Mouse (Mus musculus) kidney, embryonic 16.5 days (tissue): Measurements from ENCODE around the gene Casc1. TPM values are rescaled to one million over a fixed set of nuclear protein-coding genes. Genes with fewer than 3 reads are reported as not detected.

ENCODE experiments used
- ATAC-seq: fragments of 200-750 bp; cut with Nextera tagmentation; 2 replicates; pipeline ENCODE4 v1.8.0; 2017; ENCODE audit warnings: moderate TSS enrichment; ENCODE audit not compliant: low FRiP score, low TSS enrichment
- H3K27ac ChIP-seq: fragments of 300-500 bp; sonication (generic); 2 replicates; pipeline ENCODE4 v1.5.1; 2014; ENCODE audit warnings: low read length
- H3K27me3 ChIP-seq: fragments of 300-500 bp; sonication (generic); 2 replicates; pipeline ENCODE4 v1.6.1; 2014; ENCODE audit warnings: low read length, control low read depth, mixed read lengths; ENCODE audit not compliant: insufficient read depth
- H3K36me3 ChIP-seq: fragments of 300-500 bp; sonication (generic); 2 replicates; pipeline ENCODE4 v1.6.1; 2014; ENCODE audit warnings: low read length, control low read depth, mixed read lengths; ENCODE audit not compliant: insufficient read depth
- H3K4me1 ChIP-seq: fragments of 300-500 bp; sonication (generic); 2 replicates; pipeline ENCODE4 v1.6.1; 2014; ENCODE audit warnings: low read length, control low read depth, mixed read lengths; ENCODE audit not compliant: insufficient read depth
- H3K4me2 ChIP-seq: fragments of 300-500 bp; sonication (generic); replicated peaks from 2 replicates; pipeline ENCODE4 v1.6.1; 2014; ENCODE audit warnings: low read depth, low read length
- H3K4me3 ChIP-seq: fragments of 300-500 bp; sonication (generic); 2 replicates; pipeline ENCODE4 v1.5.1; 2014; ENCODE audit warnings: mild to moderate bottlenecking, low read length
- H3K9ac ChIP-seq: fragments of 300-500 bp; sonication (generic); replicated peaks from 2 replicates; pipeline ENCODE4 v1.6.1; 2014; ENCODE audit warnings: low read length
- H3K9me3 ChIP-seq: fragments of 300-500 bp; sonication (generic); 2 replicates; pipeline ENCODE4 v1.6.1; 2016; ENCODE audit warnings: low read length, control low read depth
- WGBS: fragments of 180-500 bp; shearing (Covaris S2); extraction: QIAGEN DNeasy Blood & Tissue Kit; methylation state at CpG from one replicate; pipeline ENCODE4 v1.1.7; 2014; 5-methylcytosine and 5-hydroxymethylcytosine counted together
- polyA plus RNA-seq: library from polyadenylated mRNA; unstranded; fragments of >200 nt; fragmentation: Nextera tagmentation; extraction: Ambion mirVana; gene quantifications from 2 replicates; pipeline ENCODE4 v1.2.1, GENCODE M21; 2015

Gene Casc1
- polyA plus RNA-seq, 1 experiment from 2014 or later = 0.71 TPM

DNA sequence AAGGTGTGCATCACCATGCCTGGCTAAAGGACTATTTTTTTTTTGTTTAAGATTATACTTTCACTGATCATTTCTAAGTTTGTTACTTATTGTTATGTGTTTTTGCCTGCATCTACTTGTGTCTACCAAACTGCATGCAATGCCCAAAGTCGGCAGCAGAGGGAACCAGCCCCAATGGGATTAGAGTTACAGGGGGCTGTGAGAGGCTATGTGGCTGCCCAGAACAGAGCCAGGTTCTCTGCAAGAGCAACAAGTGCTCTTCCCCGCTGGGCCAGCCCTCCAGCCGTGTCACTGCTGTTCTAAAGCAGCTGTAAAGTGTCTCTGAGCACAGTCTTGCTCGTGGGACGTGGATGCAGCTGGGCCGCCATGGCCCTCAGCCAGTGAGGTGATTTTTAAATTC is 31.1 kb downstream of the Casc1 start:
- H3K9ac ChIP-seq = no peak overlapping the region
- H3K4me1 ChIP-seq = peaks cover 13% of the 10 kb centered on the region
- H3K27me3 ChIP-seq = no peaks in the 10 kb centered on the region
- H3K9me3 ChIP-seq = no peaks in the 10 kb centered on the region
- H3K36me3 ChIP-seq = no peaks in the 10 kb centered on the region
- H3K4me3 ChIP-seq = no peak overlapping the region
- H3K27ac ChIP-seq = no peak overlapping the region
- 22% methylated on average over 6 of the region's 6 CpGs for WGBS
- ATAC-seq = peak; percentile 44; the same call in 1 of the 2 replicates
- no peak overlapping the region for H3K4me2 ChIP-seq

DNA sequence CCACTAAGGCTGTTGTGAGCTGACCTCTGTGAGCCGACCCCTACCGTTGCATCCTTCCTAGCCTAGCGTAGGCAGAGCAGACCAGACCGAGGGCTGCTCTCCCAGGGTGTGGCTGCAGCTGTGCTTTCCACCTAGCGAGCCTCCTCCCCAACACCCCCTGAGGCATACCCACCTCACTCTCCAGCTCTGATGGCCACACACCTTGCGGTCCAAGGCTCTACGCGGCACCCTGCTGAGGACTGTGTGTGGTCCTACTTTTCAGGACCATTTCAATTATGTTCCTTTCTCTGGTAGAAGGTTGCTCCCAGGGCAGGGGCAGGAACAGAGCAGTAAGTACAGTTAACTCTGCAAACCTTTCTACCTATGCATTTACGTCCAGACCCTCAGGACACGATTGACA is 34.3 kb downstream of the Casc1 start:
- Histone ChIP-seq H3K27me3 (no peaks in the 10 kb centered on the region), H3K4me3 (no peak overlapping the region), H3K27ac (no peak overlapping the region), H3K4me1 (peaks cover 27% of the 10 kb centered on the region), H3K9ac (no peak overlapping the region), H3K4me2 (no peak overlapping the region), H3K36me3 (no peaks in the 10 kb centered on the region), H3K9me3 (no peaks in the 10 kb centered on the region)
- 0 out of 2 replicates have a peak, but pooled peaks have one; percentile 7 for ATAC-seq
- WGBS = 57% methylated on average over 10 of the region's 10 CpGs

DNA sequence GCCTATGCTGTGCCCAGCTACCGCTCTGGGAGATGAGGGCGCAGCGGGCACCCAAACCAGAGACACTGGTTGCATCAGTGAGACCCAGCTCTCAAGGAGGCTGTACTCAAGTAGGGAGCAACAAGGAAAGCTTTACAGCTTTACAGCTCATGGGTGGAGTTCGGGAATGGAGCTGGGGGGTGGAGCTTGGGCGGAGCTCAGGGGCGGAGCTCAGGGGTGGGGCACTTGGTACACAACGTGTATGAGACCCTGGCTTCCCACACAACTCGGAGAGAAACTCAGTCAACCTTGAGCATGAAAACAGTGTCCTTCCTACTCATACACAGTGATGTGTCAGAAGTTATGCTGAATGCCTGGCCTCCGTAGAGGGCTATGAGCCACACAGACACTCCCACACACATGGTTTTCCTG is 35.2 kb downstream of the Casc1 start:
- Histone ChIP-seq H3K4me3 (no peak overlapping the region), H3K36me3 (no peaks in the 10 kb centered on the region), H3K9ac (no peak overlapping the region), H3K27me3 (no peaks in the 10 kb centered on the region), H3K4me1 (peaks cover 27% of the 10 kb centered on the region), H3K27ac (no peak overlapping the region), H3K9me3 (no peaks in the 10 kb centered on the region), H3K4me2 (peak overlapping the region; percentile 29)
- WGBS = 26% methylated on average over 9 of the region's 9 CpGs
- ATAC-seq = peak; percentile 46

DNA sequence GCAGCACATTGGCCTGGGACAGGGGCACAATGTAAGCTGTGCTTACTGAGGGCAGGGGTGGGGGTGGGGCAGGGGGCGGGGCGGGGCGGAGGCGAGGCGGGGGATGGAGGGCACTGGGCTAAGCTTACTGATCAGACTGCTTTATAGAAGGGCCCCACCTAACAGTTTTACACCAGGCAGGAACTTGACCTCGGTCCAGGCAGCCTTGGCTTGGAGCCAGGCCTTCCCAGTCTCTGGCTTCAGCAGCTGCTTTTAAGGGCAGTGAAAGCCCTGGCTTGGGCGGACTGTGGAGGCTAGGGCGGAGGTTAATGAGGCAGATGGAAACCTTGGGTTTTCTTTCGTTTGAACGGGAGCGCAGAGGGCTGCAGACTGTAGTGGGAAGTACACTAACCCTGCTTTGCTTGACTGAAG is 37.0 kb downstream of the Casc1 start:
- ATAC-seq = peak; percentile 90
- peak overlapping the region; percentile 36 for H3K4me2 ChIP-seq
- no peaks in the 10 kb centered on the region for H3K36me3 ChIP-seq
- H3K4me1 ChIP-seq = peaks cover 27% of the 10 kb centered on the region
- WGBS = 8% methylated on average over 9 of the region's 11 CpGs
- H3K27me3 ChIP-seq = no peaks in the 10 kb centered on the region
- no peaks in the 10 kb centered on the region for H3K9me3 ChIP-seq
- peak overlapping the region; percentile 32; the same call in 1 of the 2 replicates for H3K9ac ChIP-seq
- no peak overlapping the region for H3K27ac ChIP-seq
- H3K4me3 ChIP-seq = no peak overlapping the region

DNA sequence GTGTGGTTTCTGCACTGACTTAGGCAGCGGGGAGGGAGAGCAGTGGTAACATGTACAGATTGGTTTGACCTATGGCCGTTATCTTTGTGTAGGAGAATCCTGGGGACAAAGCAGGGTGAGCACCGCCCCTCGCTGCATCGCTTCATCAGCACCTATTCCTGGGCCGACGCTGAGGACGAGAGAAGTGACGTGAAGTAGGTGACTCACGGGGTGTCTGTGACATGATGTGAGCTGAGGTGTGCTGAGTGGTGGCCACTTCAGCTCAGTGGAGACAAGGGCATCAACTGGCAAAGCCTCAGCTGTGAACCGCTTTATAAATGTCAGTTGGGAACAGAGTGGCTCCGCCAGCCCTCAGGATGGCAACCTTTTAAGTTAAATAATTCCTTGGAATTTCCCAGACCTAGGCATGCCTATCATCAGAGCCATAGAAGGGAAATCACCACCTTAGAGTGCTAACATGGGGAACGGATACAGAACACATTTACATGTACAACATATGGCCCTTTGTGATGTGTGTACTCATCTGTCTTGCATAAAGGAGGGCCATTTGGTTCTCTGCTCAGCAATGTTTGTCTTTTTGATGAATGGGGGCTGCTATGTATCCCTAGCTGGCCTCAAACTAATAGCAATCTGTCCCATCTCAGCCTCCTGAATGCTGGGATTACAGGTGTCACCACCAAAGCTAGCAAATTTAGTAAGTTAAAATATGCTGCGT is 38.8 kb downstream of the Casc1 start:
- Histone ChIP-seq H3K27me3 (no peaks in the 10 kb centered on the region), H3K4me1 (peaks cover 27% of the 10 kb centered on the region), H3K4me2 (no peak overlapping the region), H3K9me3 (no peaks in the 10 kb centered on the region), H3K4me3 (no peak overlapping the region), H3K9ac (no peak overlapping the region), H3K36me3 (no peaks in the 10 kb centered on the region), H3K27ac (no peak overlapping the region)
- WGBS = 79% methylated on average over 14 of the region's 14 CpGs
- no peak for ATAC-seq

DNA sequence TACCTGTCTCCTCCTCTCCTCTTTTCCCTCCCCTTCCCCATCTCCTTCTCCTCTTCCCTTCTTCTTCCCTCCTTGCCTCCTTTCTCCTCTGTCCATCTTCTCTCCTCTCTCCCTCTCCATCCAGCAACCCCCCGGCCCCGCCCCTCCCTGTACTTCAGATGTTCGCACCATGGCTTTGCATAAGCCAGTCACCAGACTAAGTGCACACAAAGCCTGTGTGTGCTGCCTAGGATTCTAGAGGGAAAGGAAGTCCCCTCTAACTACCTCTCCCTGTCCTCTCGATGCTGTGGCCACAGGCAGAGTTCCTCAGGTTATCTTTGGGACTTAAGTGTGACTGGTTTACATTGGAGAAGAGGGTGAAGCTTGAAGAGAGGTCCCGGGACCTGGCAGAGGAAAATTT is 50.2 kb downstream of the Casc1 start:
- H3K27ac ChIP-seq = no peak overlapping the region
- no peaks in the 10 kb centered on the region for H3K4me1 ChIP-seq
- no peak overlapping the region for H3K9ac ChIP-seq
- 69% methylated on average over 5 of the region's 5 CpGs for WGBS
- H3K27me3 ChIP-seq = no peaks in the 10 kb centered on the region
- H3K4me3 ChIP-seq = no peak overlapping the region
- no peaks in the 10 kb centered on the region for H3K36me3 ChIP-seq
- no peak overlapping the region for H3K4me2 ChIP-seq
- ATAC-seq = no peak
- peaks cover 3% of the 10 kb centered on the region for H3K9me3 ChIP-seq

DNA sequence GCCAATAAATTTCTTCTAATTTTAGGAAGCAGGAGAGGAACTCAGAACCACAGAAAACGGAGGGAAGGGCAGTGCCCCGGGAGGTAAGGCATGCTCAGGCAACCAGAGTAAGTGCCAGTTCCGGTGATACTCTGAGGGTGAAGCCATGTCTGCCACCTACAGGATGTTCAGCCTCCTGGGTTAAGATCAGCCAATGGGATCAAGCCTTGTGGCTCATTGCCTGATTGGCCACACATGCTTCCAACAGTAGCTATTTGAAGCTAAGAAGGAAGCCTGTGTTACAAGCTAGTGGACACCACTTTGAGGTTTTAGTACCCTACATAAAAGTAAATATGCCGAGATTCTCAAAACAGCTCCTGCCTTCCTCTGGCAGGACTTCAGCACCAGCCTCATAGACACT is 52.2 kb downstream of the Casc1 start:
- H3K36me3 ChIP-seq = no peaks in the 10 kb centered on the region
- no peaks in the 10 kb centered on the region for H3K4me1 ChIP-seq
- H3K4me2 ChIP-seq = no peak overlapping the region
- H3K9ac ChIP-seq = no peak overlapping the region
- no peak for ATAC-seq
- no peak overlapping the region for H3K4me3 ChIP-seq
- H3K27me3 ChIP-seq = no peaks in the 10 kb centered on the region
- H3K27ac ChIP-seq = no peak overlapping the region
- WGBS = 74% methylated on average over 4 of the region's 4 CpGs
- H3K9me3 ChIP-seq = no peaks in the 10 kb centered on the region

DNA sequence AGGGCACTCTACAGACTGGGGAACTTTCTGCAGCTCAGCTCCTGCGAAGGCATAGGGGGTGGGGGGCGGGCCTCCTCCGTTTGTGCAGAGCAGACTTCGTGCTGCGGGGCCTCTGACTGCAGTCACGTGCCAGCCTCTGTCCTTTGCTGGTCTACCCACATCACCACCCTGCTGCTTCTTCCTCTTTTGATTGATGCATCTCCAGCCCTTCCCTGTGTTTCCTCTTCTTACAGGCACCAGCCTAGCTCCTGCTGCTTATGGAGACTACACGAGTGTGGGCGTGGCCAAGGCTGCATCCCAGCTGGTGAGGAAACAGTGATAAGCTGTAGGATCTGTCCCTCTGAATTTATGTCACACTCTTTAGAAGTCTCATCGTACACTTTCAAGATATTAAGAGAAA is 61.8 kb downstream of the Casc1 start:
- Histone ChIP-seq H3K4me1 (no peaks in the 10 kb centered on the region), H3K4me3 (no peak overlapping the region), H3K36me3 (no peaks in the 10 kb centered on the region), H3K9me3 (no peaks in the 10 kb centered on the region), H3K4me2 (no peak overlapping the region), H3K9ac (no peak overlapping the region), H3K27ac (no peak overlapping the region), H3K27me3 (no peaks in the 10 kb centered on the region)
- ATAC-seq = peak; percentile 46; the same call in 1 of the 2 replicates
- 47% methylated on average over 9 of the region's 9 CpGs for WGBS

DNA sequence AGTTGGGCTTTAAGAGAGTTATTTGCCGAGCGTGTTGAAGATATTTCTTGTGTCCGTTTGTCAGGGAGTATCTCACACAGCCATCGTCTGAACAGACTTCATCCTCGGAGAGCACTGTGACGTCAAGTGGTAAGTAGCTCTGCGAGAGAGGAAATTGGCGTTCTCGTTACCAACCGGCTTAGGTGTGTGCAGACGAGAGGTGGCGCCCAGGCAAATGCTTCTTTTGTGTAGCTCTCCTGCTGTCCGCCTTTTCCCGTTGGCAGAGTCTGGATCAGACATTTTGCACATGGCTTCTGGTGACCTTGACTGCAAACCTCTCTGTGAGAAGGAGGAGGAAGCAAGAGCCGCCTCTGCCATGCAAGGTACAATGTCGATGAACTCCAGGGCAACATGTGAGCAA is 63.1 kb downstream of the Casc1 start:
- Histone ChIP-seq H3K4me2 (no peak overlapping the region), H3K9me3 (no peaks in the 10 kb centered on the region), H3K27ac (no peak overlapping the region), H3K9ac (no peak overlapping the region), H3K4me3 (no peak overlapping the region), H3K36me3 (no peaks in the 10 kb centered on the region), H3K4me1 (no peaks in the 10 kb centered on the region), H3K27me3 (no peaks in the 10 kb centered on the region)
- no peak for ATAC-seq
- WGBS = 88% methylated on average over 16 of the region's 16 CpGs

DNA sequence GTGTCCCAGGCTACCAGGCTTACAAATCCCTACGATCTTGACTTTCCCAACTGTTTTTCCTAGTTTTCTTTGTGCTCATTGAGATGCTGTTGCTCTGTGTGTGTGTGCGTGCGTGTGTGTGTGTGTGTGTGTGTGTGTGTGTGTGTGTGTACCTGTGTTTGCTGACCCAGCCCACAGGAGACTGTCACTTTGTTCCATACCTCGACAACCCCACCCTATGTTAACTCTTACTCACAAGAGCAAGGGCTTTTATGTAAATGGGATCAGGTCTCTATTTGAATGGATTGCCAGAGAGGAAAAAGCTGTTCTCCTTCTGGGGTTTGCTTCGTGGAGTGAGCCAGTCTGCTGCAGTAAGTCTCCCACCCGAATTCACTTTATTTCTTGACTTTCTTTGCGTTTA is 65.6 kb downstream of the Casc1 start:
- no peak overlapping the region for H3K27ac ChIP-seq
- H3K9ac ChIP-seq = no peak overlapping the region
- 66% methylated on average over 7 of the region's 7 CpGs for WGBS
- H3K36me3 ChIP-seq = no peaks in the 10 kb centered on the region
- H3K27me3 ChIP-seq = no peaks in the 10 kb centered on the region
- H3K4me2 ChIP-seq = no peak overlapping the region
- H3K4me3 ChIP-seq = no peak overlapping the region
- H3K9me3 ChIP-seq = no peaks in the 10 kb centered on the region
- H3K4me1 ChIP-seq = no peaks in the 10 kb centered on the region
- no peak for ATAC-seq
